Mouse (Mus musculus): Measurements from ENCODE around the gene Csnk1g1. TPM values are rescaled to one million over a fixed set of nuclear protein-coding genes. Genes with fewer than 3 reads are reported as not detected.

The Csnk1g1 gene
- total RNA-seq, 2 experiments from 2014 or later = 11.7 to 29.7 TPM

DNA sequence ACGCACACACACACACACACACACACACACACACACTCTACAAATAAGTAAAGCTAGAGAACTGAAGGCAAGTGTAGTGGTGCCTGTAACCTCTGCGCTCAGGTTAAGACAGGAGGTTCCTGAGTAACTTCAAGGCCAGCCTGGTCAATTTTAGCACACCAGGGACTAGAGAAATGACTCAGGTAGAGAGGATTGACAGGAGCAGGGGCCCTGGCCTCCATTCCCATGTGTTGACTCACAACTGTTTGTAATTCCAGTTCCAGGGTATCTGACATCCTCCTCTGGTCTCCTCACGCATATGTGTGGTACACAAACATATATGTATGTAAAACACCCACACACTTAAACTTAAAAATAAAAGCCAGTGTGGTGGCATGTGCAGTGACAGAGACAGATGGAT lies 154.7 kb downstream of the Csnk1g1 start:
- no peak for ATAC-seq (replicated peaks; ENCODE audit: low FRiP score, poor library complexity, severe bottlenecking)

DNA sequence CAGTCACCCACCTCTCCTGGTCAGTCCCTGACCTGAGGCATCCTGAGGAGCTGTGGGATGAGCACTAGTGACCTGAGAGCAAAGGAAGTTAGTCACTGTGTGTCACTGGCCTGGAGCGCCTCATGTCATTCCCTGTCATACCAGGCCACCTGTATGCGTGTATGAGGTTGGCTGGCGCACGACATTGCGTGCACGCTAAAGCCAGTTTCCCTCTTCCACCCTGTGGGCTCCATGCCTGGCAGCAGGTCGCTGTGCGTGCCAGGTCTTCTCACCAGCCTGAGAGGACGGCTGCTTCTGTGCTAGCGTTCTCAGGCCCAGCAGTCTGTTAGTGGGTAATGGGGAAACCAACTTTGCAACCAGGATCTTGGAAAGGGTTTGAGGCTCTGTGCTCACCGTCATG lies 155.6 kb downstream of the Csnk1g1 start:
- ATAC-seq (replicated peaks; ENCODE audit: low FRiP score, poor library complexity, severe bottlenecking) = no peak

DNA sequence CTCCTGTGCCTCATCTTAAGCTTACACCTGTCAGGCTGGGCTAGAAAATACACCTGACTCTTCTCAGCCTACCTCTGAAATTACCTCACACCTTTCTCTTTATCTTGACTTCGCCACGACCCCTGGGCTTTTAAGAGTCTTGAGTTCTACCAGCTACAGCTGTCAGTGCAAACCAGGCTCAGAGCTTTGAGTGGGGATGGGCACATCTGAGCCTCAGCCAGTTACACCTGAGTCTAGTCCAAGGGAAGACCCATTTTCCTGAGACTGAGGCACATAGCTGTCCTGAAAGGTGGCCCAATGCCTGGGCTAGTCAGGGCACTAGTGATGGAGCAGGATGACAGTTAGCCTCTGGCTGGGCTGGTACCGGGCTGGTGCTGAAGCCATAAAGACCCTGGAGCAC lies 158.1 kb downstream of the Csnk1g1 start:
- ATAC-seq (replicated peaks; ENCODE audit: low FRiP score, poor library complexity, severe bottlenecking) = no peak

DNA sequence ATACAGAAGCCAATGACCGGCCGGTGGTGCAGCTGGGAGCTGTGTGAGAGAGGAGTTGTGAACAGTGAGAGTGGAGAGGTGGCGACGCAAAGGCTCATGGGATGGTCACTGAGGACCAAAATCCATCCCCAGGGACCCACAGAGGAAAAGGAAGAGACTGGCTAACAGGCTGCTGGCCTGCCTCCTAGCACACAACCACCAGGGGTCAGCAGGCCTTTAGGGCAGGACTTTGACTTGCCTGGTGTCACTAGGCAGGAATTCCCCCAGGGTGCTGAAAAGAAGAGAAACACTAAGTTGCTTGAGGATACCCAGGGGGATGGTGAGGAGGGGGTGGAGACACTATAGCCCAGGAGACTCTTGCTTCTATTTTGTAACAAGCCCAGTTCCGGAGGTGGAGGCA lies 158.8 kb downstream of the Csnk1g1 start:
- peak; percentile 42 for ATAC-seq (replicated peaks; ENCODE audit: low FRiP score, poor library complexity, severe bottlenecking)

DNA sequence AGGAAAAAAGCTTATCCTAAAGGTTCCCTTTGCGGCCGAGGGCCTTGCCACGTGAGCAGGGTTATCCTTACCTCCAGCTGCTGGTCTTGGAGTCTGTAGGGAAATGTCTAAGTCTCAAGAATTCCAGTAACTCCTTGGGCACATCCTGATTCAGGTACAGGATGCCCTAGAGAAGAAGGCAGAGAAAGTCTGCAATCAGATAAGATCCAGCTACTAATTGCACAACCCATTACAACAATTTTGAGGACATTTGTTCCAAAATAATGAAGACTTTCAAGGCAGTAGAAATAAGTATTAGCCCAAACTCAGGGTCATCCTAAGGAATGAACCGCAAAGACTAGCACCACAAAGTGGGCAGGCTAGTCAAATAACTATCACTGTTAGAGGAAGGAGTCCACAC lies 159.3 kb downstream of the Csnk1g1 start:
- no peak for ATAC-seq (replicated peaks; ENCODE audit: low FRiP score, poor library complexity, severe bottlenecking)

DNA sequence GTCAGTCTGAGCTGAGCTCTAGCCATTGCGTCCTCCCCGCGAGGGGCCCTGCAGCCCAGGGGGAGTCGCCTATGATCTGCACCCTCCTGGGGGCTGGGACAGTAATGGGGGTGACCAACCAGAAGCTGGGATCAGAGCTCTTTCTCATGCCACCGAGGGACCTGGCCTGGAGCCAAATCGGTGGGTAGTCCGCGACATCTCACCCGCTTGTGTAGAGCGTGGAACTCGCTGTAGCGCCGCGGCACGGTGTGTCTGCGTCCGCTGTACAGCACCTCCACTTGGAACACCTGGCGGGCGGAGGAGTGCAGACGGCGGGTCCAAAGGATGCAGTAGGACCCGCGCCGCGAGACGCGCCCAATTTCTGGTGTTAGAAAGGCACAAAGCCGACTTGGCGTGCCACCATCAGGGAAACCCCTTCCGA lies 160.3 kb downstream of the Csnk1g1 start:
- ATAC-seq (replicated peaks; ENCODE audit: low FRiP score, poor library complexity, severe bottlenecking) = peak; percentile 47

DNA sequence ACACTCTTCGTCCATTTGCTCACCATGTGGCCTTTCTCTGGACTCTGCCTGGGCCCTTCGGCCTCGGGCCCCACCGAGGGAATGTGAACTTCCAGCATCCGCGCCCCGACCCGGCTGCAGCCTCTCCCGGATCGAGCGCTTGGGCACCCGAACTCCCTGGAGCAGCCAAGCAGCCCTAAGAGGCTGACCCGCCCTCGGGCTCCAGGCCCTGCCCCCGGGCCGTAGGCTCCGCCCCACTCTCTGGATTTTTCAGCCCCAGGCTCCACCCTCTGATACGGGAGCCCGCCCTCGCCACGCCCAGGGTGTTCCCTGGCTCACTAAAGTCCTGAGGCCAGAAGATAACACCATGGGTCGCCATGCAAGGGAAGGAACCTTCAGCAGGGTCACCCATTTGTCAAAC lies 160.9 kb downstream of the Csnk1g1 start, which contains the start of gene Snx22:
Gene Snx22 (minus strand): TSS at position 137 of the 400 bp plus-strand sequence.
- ATAC-seq (replicated peaks; ENCODE audit: low FRiP score, poor library complexity, severe bottlenecking) = peak; percentile 87

DNA sequence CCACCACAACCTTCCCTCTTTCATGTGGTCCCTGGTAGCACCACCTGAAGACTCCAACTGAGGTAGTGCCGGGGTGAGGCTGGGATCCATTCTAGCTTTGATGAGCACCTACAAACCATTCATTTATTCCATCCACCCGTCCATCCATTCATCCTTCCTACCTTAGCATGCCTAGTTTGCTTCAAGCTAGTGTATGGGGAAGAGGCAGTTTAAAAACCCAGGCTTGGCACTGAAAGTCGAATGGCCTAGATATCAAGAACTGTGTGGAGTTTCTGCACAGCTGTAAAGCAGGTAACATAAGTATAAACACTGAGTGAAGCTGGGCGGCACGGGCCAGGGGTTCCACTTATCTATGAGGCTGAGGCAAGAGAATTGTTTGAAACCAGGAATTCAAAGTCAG lies 161.4 kb downstream of the Csnk1g1 start:
- peak; percentile 41 for ATAC-seq (replicated peaks; ENCODE audit: low FRiP score, poor library complexity, severe bottlenecking)

DNA sequence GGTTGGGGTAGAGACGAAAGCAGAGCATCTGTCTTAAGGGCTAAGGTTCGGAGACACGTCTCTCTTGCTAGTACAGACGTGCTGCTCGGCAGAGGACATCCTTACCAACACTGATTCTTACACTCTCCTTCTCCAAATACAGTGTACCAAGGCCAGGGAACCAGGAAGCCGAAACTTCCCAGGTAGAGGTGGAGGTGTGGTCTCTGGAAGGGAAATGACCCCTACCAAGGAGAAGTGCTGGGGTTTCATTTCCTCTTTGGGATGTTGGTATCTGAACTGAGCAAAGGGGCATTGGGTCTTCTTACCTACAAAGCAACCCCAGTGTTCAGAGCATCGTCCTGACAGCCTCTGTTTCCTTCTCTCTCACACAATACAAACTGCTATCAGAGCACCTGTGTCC lies 164.0 kb downstream of the Csnk1g1 start:
- no peak for ATAC-seq (replicated peaks; ENCODE audit: low FRiP score, poor library complexity, severe bottlenecking)

DNA sequence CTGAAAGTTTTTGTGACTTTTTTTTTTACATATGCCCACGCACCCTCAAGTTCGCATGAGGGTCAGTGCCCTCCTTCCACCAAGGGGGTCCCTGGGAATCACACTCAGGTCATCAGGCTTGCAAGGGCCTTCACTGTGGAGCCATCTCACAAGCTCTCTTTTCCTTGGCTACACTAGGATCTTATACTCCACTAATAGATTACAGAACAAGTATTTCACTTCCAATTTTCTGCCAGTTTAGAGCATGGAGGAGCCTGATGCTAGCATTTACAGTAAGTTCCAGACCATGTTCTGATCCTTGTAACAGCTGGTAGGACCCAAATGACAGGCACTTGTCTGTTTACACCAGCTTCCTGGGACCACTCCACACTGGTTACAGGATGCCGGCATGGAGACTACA lies 169.3 kb downstream of the Csnk1g1 start:
- ATAC-seq (replicated peaks; ENCODE audit: low FRiP score, poor library complexity, severe bottlenecking) = 0 out of 2 replicates have a peak, but pooled peaks have one; percentile 20

DNA sequence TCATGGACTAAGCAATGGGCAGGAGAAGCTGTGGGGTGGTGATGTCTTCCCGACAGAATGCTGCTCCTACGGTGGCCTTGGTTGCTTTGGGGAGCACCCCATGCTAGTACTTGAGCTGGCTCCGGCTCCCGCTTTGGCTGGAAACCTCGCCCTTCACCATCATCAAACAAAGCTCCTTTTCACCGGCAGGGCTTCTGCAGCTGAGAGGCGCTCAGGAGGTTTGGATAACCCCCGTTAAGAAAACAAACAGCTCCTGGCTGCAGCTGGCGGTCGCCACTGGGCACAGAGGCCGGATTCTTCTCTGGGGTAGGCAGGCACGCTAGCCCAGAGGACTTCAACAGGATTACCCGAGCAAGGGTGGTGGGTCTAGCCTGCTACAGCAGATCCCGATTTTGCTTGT lies 169.8 kb downstream of the Csnk1g1 start:
- no peak for ATAC-seq (replicated peaks; ENCODE audit: low FRiP score, poor library complexity, severe bottlenecking)

DNA sequence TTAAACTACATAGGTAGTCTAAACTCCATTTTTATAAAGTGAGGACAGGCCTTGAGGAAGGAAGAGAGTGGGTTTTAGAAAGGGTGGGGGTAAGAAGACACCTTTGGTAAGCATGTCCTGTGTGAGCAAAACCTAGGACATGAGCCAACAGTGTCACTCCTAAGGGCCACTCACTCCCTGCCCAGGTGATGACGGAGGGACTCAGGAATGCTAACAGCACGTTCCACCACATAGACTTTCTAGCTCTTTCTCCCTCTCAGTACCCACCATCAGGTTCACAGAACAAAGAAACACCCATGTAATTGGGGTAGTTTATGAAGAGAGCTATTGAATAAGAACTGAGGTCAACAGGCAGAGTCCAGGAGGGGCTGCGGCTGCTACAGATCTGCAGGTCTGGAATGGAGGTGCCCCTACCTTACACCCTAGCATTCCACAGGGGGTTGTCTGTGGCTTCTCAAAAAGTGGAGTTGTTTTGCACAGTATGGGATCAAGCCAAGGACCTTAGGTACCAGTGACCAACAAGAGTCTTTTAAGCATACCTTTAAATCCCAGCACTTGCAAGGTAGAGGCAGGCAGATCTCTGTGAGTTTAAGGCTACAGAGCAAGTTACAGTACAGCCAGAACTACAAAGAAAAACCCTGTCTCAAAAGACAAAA lies 172.2 kb downstream of the Csnk1g1 start:
- ATAC-seq (replicated peaks; ENCODE audit: low FRiP score, poor library complexity, severe bottlenecking) = no peak

DNA sequence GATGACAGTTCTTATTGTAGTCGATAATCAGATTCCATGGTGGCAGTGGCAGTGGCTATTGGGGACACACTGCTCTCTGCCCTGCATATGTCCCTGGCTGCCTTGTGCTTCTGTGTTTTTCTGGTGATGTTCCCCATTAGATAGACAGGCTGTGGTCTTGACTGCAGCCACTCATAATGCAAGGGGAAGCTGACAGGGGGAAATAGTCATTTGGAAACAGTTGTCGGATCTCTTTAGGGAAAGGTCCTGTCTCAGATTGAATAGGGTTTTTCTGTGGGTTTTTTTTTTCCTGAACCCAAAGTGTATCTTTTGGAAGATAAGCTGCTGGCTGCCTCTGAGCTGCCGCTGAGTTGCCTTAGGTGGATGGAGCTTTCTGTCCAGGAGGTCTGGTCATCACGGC lies 173.3 kb downstream of the Csnk1g1 start:
- ATAC-seq (replicated peaks; ENCODE audit: low FRiP score, poor library complexity, severe bottlenecking) = no peak

DNA sequence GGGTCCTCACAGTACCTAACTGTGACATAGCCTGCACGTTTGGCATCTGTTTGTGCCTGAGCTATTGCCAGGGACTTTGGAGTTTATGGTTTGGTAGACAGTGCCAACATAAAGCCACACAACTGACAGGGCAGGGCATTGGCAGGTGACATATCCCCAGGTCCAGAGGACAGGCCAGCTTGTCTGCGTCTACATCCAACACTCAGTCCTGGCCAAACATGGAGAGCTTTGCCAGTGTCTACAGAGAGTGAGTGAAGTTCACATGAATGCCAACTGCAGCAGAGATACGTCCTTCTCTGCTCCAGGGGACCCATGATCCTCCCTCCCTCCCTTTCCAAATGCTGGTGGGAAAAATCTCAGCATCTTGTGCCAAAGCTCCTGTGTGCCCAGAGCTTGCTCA lies 175.4 kb downstream of the Csnk1g1 start:
- no peak for ATAC-seq (replicated peaks; ENCODE audit: low FRiP score, poor library complexity, severe bottlenecking)

DNA sequence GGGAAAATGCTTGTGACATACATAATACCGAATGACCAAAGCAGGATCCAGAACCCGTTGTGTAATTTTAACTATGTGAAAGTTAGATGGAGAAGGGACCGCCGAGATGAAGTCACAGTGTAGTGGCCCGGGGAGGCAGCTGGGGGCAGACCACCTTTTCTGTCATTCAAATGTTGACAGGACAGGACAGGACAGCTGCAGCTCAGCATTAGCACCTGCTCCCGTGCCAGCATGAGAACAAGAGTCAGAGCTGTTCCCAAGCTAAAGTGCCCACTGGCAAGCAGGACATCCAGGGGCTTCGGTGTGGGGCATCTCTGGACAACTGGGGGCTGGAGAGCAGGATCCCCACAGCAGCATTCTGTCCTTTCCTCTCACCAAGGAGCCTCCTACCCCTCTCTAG lies 178.3 kb downstream of the Csnk1g1 start:
- ATAC-seq (replicated peaks; ENCODE audit: low FRiP score, poor library complexity, severe bottlenecking) = no peak

DNA sequence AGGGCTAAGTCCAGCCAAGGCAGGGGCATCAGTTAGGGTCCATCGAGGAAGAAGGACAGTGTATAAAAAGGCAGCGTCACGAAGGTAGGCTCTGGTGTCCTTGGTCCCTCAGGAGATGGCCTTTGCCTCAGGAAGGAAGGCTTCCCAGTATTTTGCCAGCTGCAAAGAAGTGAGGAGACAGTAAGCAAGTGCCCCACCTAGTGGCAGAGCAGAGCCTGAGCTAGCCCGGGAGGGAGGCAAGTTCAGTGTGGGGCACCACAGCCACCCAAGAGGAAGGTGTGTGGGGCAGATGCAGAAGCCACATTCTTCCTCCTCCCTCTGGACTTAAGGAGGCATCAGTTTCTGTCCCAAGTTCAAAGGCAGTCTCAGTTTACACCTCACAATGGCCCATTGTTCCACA lies 179.7 kb downstream of the Csnk1g1 start:
- peak; percentile 89 for ATAC-seq (replicated peaks; ENCODE audit: low FRiP score, poor library complexity, severe bottlenecking)

DNA sequence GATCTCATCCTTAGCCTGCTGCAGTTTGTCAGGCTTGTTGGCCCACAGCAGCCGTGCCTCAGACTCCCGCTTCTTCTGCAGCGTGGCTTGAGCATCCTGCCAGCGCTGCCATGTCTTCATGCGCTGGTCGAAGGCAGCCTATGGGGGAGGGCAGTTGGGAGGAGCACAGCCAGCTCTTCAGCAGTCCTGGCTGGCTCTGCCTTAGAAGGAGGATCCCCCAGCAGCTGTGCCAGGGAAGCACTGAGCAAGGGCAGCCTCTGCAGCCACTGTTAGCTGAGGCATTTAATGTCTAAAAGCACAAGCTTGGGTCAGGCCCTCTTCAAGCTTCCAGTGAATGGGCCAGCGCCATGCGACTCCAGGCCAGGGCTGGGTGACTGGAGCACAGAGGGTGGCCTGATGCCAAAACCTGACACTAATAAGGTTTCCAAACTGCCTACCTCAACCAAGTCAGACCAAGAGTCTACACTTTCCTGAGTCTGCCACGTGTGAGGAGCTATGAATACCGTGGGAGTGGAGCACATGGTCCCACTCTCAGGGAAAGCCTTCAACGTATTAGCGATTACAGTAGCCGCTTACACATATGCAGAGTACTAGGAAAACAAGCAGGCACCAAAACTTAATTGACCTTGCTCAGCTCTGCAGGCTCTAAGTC lies 182.0 kb downstream of the Csnk1g1 start:
- no peak for ATAC-seq (replicated peaks; ENCODE audit: low FRiP score, poor library complexity, severe bottlenecking)

DNA sequence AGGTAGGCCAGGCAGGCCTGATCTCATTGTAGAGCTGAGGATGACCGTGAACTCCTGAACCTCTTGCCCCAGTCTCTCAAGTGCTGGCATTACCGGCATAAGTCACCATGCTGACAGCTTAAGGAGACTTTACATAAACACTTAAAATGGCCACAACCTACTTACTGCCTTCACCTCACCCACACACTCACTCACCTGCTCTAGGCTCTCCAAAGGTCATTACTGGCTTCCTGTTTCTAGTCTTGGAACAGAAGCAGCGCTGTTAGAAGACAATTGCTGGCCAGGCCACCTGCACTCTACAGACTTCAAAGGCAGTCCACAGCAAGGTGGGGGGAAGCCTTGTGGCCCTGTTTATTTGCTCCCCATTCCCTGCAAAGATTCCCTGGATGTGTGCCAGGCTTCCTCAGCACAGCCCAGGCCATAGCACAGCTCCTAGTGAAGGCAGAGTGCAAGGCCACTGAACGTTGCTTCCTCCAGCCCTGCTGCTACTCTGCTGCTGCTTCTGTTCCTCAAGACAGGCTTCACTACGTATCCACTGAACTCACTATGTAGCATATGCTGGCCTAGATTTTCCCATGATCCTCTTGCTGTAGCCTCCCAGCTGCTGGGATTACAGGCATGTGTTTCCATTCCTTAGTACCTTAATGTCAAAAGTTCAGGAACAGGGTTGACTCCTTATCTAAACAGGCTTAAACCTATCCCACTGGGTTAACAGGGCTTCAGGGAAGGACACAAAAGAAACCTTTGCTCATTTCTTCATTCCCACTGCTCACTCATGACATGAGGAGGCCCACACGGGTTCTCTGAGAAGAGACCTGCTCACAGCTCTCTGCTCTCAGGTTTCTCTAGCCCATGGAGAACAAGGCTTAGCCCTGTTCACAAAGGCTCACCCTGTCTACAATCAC lies 182.9 kb downstream of the Csnk1g1 start:
- no peak for ATAC-seq (replicated peaks; ENCODE audit: low FRiP score, poor library complexity, severe bottlenecking)

DNA sequence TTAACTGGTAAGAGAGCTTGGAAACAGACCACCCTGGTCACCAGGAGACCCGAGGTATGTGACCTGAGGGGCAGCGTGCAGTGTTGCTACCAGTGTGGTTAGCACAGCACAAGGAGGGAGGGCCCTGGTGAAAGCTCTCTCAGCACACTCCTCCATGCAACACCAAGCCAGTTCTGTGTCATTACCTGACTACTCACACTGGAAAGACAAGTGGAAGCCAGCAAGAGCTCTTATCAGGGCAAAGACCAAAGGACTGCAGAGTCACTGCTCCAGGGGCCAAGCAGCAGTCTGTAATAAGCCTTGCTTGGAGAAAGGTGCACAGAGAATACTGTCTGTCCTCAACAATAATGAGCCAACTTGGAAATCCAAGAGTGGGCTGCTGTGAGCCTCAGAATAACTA lies 183.9 kb downstream of the Csnk1g1 start:
- no peak for ATAC-seq (replicated peaks; ENCODE audit: low FRiP score, poor library complexity, severe bottlenecking)

All from erythroid progenitor cell, adult 5-6 weeks (primary cell).